Mouse (Mus musculus) heart, postnatal 4 days (tissue): ENCODE data around the gene Cenpo. TPM values are rescaled to one million over a fixed set of nuclear protein-coding genes. Genes with fewer than 3 reads are reported as not detected.

Experiments used
- DNase-seq: peaks from one replicate; pipeline ENCODE4 v3.0.0; 2021
- total RNA-seq, 2 experiments: library from RNA; stranded (reverse); gene quantifications; 2 replicates each; pipeline ENCODE4 v1.2.3; 2021

The Cenpo gene
- total RNA-seq, 2 experiments from 2014 or later, result 9.9 to 11.3 TPM

DNA sequence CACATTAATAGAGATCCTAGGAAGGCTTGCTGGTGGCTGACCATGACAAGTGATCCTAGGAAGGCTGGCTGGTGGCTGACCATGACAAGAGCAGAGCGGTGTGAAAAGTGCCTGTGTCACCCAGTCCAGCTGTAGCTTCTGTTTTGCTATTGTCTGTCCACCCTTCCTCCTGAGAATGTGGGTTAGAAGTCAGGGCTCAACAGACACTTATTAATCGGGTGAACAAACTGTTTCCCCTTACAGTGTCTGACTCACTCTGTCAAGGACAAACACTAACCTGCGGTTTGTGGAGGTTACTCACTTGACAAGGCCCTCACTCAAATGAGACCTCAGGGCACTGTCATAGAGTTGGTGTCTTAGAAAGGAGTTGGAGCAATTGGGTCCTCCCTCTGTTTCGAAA lies 35.4 kb downstream of the Cenpo start:
- no peak for DNase-seq

DNA sequence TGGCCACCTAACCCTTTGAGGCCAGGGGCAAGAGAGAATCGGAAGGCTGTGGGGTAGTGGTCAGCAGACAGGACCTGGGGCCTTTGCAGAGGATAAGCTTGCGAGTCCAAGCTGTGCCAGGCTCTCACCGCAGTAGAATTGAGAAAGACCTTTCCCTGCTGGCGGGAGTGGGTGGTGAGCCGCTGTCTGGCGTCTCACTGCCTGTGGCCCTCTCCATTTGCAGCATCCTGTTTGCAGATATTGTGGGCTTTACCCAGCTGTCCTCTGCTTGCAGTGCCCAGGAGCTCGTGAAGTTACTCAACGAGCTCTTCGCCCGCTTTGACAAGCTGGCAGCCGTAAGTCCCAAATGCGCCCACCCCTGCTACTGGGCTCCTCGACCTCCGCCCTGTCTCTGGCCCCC lies 39.5 kb downstream of the Cenpo start:
- DNase-seq, result no peak

- DNase-seq, result no peak
These were observed 40.9 kb downstream of the Cenpo start for GRCm38 (mm10) chr12:4193025-4193740.

GRCm38 (mm10) chr12:4192514-4192913 lies 41.6 kb downstream of the Cenpo start:
- DNase-seq, result no peak

DNA sequence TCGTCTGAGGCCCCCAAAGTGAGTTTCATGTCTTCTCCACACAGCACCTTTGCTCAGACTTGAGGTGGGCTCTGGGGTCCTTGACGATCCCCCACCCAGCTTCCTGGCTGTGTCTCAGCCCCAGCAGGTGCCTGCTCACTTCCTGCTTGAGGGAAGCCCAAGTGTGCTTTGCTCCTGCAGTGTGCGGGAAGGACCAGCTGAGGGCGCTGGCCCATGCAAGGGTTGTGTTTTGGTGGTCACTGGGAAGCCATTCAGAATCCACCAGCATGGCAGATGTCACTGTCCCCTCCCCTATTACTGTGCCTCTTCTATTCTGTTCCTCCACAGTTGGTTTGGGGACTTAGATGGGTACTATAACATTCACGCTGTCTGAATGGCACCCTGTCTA lies 45.0 kb downstream of the Cenpo start:
- peak; percentile 41 for DNase-seq

GRCm38 (mm10) chr12:4188171-4189059 lies 45.7 kb downstream of the Cenpo start:
- DNase-seq, result peak; percentile 87

DNA sequence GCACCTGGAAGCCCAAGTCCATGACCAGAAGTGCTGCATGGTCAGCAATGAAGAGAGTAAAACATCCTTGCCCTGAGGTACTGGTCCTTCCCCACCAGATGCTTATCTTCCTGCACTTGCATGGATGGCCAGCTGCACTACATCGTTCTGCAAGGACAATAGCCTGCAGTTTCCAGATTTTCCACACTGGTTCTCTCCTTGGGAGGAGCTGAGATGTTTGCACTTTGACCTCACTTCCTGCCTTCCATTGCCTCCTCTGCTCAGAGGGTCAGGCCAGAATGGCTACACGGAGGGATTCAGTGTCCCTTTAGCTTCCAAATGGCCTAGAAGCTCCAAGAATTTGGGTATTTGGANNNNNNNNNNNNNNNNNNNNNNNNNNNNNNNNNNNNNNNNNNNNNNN lies 49.4 kb downstream of the Cenpo start:
- no peak for DNase-seq

DNA sequence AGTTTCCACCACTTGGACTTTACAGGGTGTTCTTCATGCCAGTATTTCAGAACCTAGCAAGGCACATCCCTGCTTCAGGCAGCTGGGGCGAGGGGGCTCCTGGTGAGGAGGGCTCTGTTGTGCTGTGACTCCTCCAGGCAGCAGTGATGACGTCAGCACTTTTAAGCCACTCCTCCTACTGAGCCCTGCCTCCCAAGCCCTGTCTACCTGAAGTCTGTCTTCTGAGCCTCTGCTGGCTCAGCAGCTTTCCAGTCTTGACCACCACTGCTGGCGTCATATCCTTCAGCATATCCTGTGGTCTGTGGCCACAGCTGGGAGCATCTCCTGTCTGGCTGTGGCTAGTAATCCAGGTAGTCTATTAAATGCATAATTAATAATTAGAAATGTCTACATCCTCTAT lies 53.6 kb downstream of the Cenpo start:
- DNase-seq, result no peak

DNA sequence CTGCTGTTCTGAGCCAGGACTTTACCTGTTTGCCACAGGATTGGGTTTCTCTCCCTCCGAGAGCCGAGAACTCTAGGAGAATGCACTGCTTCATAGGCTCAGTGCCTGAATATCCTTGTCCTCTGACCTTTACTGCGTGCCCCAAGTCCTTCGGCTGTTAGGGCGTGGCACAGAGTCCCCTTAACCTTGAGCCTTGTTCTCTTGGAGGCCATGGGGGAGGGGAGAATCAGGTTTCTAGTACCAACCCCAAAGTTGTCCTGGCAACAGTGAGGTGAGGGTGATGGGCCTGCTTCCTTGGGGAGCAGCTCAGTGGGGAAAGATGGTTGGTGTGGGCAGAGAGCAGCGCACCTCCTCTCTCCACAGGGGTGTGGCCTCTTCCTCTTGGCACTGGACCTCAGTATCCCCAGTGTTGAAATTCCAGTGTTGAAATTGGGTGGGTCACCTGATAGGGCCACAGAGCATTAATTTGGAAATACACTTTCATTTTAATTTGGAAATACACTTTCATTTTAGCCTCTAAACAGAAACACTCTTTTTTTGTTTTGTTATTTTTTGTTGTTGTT lies 54.3 kb downstream of the Cenpo start:
- no peak for DNase-seq

- no peak for DNase-seq
These were observed 55.3 kb downstream of the Cenpo start for GRCm38 (mm10) chr12:4178839-4179238.

DNA sequence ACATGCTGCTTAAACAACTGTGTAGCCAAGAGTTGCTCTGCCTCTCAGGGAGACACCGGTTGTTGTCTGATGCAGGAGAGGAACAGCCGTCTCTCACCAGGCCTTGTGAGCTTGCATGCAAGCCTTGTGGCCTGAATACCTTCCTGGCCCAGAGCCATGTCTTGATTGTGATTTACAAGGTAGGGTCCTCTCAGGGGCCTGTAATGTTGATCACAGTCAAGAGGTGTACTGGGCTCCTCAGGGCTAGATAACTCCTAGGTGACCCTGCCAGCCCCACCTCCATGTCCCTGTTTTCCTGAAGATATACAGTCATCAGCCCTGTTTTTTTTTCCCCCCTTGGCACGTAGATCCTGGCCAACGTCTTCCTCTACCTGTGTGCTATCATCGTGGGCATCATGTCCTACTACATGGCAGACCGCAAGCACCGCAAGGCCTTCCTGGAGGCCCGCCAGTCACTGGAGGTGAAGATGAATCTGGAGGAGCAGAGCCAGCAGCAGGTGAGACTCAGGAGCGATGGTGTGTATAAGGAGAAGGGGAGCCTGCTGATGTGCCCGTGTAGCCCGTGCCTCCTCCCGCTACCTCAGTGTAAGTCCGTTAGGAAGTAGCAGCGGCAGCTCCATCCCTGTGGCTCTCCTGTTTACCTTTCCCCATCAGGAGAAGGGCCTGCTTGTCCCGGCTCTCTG lies 60.8 kb downstream of the Cenpo start:
- DNase-seq, result no peak

DNA sequence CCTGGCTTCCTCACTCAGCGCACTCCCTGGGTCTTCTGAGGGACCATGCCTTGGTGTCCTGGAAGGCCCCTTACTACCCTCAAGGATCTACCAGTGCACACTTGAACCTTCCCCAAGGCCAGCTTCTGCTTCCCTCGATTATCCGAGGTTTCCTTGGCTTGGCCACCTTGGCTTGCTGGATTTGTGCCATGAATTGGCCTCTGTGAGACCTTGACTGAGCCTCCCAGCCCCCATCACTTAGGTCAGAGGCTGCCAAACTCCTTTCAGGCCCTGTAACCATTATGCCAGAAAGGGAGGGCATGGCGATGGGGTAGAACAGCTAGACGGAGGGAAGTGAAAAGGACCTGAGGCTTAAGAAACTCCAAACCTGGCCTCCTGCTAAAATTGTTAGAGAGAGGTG lies 64.5 kb downstream of the Cenpo start:
- DNase-seq, result no peak

DNA sequence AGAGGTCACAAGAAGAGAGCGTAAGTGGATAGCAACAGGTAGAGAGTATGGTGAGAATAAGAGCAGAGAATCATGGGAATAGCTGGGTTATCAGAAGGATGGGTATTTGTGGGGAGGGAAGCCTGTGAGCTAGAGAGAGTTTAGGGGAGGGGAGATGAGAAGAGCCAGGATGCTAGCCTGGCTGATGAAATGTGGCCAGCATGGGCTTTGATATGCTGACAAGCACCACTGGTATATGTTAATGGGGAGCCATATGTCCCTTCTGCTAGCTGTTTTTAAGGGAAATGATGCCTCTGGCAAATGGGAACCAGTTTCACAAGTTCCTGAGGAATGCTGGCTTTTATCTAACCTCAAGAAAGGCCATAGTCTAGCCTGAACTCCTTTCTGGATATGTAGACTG lies 65.0 kb downstream of the Cenpo start:
- no peak for DNase-seq

- DNase-seq, result no peak
These were observed 67.1 kb downstream of the Cenpo start for GRCm38 (mm10) chr12:4166970-4167369.

DNA sequence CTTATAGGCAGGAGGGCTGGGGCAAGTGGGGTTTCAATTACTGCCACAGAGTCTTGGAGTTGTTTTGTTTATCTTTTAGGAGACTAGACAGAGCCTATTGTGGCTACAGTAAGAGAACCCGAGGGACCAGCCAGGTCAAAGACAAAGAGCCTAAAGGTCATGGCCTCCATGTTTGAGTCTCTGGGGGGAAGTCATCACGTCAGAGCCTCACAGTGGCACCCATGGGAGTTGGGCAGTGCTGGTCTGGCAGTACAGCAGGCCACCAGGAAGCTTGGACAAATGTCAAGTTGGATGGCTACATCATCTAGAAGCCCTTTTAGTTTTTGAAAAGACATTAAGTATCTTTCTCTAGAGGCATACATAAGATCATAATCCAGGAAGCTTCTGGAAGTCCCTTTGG lies 71.2 kb downstream of the Cenpo start:
- no peak for DNase-seq

DNA sequence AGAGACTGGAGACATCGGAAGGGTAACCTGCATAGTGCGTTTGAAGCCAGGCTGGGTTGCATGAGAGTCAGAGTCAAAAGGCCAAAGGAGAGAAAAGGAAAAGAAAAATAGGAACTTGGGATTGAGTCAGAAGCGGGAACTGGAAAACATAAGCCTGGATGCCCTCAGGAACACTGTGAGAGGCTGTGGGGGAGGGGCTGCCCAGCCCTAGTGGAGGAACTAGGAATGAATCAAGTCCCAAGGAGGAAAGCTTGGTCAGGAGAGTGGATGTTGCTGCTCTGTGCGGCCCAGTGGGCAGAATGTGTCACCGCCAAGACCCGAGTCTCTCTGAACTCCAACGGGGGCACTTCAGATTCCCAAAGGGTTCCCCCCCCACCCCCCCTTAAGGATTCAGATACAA lies 73.8 kb downstream of the Cenpo start:
- DNase-seq, result no peak

GRCm38 (mm10) chr12:4158868-4159632 lies 75.0 kb downstream of the Cenpo start:
- no peak for DNase-seq

GRCm38 (mm10) chr12:4158179-4158578 lies 75.9 kb downstream of the Cenpo start:
- DNase-seq, result no peak

DNA sequence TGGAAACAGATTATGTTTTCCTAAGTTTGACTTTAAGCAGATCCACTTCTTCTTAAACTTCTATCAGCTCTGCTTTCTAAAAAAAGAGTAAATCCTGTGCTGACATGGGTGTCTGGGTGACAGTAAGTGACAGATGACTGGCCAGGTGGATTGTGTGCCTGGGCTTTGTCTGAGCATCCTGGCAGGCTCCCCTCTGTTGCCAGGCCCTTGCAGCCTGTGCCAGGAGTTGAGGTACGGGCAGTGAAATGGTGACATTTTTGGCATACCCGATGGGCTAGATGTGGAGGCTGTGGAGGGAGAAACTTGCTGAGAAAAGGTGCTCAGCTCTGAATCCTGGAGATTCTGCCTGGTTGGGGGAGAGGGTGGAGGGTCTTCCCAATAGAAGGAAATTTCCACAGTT lies 76.6 kb downstream of the Cenpo start:
- peak; percentile 29 for DNase-seq

GRCm38 (mm10) chr12:4151969-4152368 lies 82.1 kb downstream of the Cenpo start:
- no peak for DNase-seq

- no peak for DNase-seq
These were observed 83.2 kb downstream of the Cenpo start for GRCm38 (mm10) chr12:4150936-4151335.
